Mouse (Mus musculus) inflammation-experienced regulatory T-cells, adult 6 months (primary cell): ENCODE measurements around the gene Rhebl1. TPM values are rescaled to one million over a fixed set of nuclear protein-coding genes. Genes with fewer than 3 reads are reported as not detected.

Experiments used
- ATAC-seq: one replicate; pipeline ENCODE4 v1.8.0; 2017
- polyA plus RNA-seq, 3 experiments: library from polyadenylated mRNA; unstranded; fragments of 100-300 nt; shearing (Covaris generic); gene quantifications; one replicate each; pipeline ENCODE4 v1.2.1; 2017

Rhebl1 gene
- polyA plus RNA-seq, 3 experiments from 2014 or later: 9.5 to 13.0 (median 10.8) TPM

GRCm38 (mm10) chr15:98871070-98871915 is 23.0 kb downstream of the Rhebl1 start, which contains the start of gene Kmt2d:
Gene Kmt2d, minus strand, starts transcription at chr15:98871204.
- peak; percentile 10 for ATAC-seq

- ATAC-seq: no peak
Measured at GRCm38 (mm10) chr15:98870179-98871069, 23.9 kb downstream of the Rhebl1 start.

GRCm38 (mm10) chr15:98869342-98870178 is 24.8 kb downstream of the Rhebl1 start:
- ATAC-seq: no peak

GRCm38 (mm10) chr15:98868346-98869063 is 25.8 kb downstream of the Rhebl1 start:
- ATAC-seq: no peak

GRCm38 (mm10) chr15:98867321-98867720 is 27.0 kb downstream of the Rhebl1 start:
- peak; percentile 67 for ATAC-seq

GRCm38 (mm10) chr15:98866501-98866900 is 27.8 kb downstream of the Rhebl1 start:
- no peak for ATAC-seq

- ATAC-seq: no peak
Measured at GRCm38 (mm10) chr15:98865771-98866170, 28.6 kb downstream of the Rhebl1 start.

- no peak for ATAC-seq
Measured at GRCm38 (mm10) chr15:98864951-98865350, 29.4 kb downstream of the Rhebl1 start.

- no peak for ATAC-seq
Measured at GRCm38 (mm10) chr15:98863451-98863958, 30.8 kb downstream of the Rhebl1 start.

- ATAC-seq: no peak
Measured at GRCm38 (mm10) chr15:98861701-98862410, 32.5 kb downstream of the Rhebl1 start.

GRCm38 (mm10) chr15:98860921-98861320 is 33.4 kb downstream of the Rhebl1 start:
- ATAC-seq: no peak

GRCm38 (mm10) chr15:98859319-98860043 is 34.9 kb downstream of the Rhebl1 start:
- no peak for ATAC-seq

GRCm38 (mm10) chr15:98854214-98854613 is 40.1 kb downstream of the Rhebl1 start:
- ATAC-seq: no peak

- ATAC-seq: no peak
Measured at GRCm38 (mm10) chr15:98853161-98853937, 41.0 kb downstream of the Rhebl1 start.

- no peak for ATAC-seq
Measured at GRCm38 (mm10) chr15:98852733-98853132, 41.6 kb downstream of the Rhebl1 start.

- no peak for ATAC-seq
Measured at GRCm38 (mm10) chr15:98852071-98852470, 42.3 kb downstream of the Rhebl1 start.

GRCm38 (mm10) chr15:98851229-98851818 is 43.0 kb downstream of the Rhebl1 start:
- no peak for ATAC-seq

- ATAC-seq: no peak
Measured at GRCm38 (mm10) chr15:98850668-98851067, 43.7 kb downstream of the Rhebl1 start.
